Mouse (Mus musculus) heart, postnatal 10 days (tissue): ENCODE measurements at regions not wholly inside any gene's neighbourhood (a gene's known extent, or its start where the extent isn't known, plus 50 kb on each side); places are given as distances from the start of the nearest gene placed in this dataset.

Source experiments
- DNase-seq, 2 experiments: peaks; one replicate each; pipeline ENCODE4 v3.0.0; 2021
- intact Hi-C: fragments of 180-260 bp; cut with DNase I; formaldehyde crosslinking; loops from one replicate; pipeline ENCODE4 v1.15.1; 2025

DNA sequence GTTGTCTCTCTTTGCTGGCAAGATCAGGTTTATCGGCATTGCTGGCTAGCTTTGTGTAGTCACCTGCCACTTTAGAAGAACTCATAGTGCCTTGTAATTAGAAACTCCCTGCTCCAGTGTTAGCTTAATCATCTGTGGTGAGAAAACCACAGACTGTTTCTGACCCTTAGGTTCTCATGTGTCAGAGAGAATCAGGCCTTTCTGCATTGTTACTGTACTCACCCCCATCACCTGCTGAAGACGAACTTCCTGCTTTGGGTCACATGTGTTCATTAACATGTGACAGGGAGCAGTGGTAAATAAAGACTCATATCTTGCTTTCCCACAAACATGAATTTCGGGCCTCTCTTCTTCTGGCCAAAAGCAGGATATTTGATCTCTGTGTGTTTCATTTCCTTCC lies 102.6 kb downstream of the Cnga2 start:
- intact Hi-C loops = no loop called here
- no peak for DNase-seq

DNA sequence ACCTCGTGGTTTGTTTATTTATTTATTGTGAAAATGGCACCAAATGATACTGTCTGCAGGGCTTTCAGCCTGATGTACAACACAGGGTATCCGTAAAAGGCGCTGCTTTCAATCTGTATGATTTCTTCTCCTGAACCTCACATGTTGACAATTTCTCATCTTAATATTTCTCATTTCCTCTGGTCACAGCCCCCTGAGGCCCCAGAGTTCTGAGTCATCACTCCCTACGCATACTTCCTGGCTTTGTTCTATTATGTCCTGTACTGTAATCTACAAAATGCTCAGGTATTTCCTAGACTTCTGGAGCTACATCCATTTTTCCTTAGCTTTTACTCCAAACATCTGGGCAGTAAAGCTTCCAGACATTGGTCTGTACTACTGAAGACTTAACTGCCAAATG lies 103.0 kb downstream of the Cnga2 start:
- intact Hi-C loops = no loop called here

DNA sequence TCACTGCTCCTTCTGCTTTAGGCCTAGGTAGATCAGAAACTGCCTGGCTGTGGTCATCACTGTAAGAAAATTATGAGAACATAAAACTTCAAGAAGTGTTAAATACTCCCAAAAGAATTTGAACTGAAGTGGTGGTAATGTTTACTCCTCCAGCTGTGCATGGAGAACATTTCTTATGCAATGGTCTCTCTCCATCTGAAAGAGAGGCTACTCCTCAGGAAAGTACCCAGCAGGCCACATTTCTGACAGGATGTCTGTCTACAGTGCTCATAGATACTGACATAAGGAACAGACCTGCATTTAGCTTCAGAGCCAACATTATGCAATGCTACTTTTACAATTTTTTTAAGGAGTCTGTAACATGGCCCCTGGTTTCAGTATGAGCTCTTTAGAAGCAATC lies 79.9 kb upstream of the Magea4 start:
- intact Hi-C loops = no loop called here
- no peak for DNase-seq

More for the DNA sequence above, 103.0 kb downstream of the Cnga2 start:
- DNase-seq = peak; percentile 4 to 11

DNA sequence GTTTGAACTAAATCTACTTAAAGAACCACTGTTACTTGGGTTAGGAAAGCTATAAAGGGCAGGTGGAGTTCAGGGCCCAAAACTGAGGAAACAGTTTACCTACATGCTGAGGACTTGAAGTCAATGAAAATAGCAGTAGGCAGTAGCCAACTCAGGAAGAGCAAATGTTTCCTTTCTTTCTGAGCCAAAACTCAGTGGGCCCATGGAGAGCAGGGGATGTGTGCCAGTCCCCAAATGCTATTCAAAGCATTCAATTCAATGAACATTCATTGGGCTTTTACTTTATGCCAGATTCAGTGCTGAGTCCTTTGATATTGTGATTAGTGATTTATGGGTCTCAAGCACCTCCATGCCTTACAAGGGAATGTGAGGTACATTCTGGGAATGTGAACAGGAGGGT lies 52.7 kb upstream of the Magea4 start:
- no peak for DNase-seq
- intact Hi-C loops = no loop called here
